Mouse (Mus musculus) olfactory bulb, adult 2 months (tissue): ENCODE data around the gene Kif13a. TPM values are rescaled to one million over a fixed set of nuclear protein-coding genes. Genes with fewer than 3 reads are reported as not detected.
A peak's percentile ranks its signal among the peaks of the same experiment; 100 is the strongest.

Source experiments
- H3K27ac ChIP-seq: fragments of 200-500 bp; 2 replicates; pipeline ENCODE4 v1.5.1; 2012; ENCODE audit warnings: low read depth, low read length; ENCODE audit not compliant: insufficient read depth
- H3K4me1 ChIP-seq: fragments of 200-500 bp; 2 replicates; pipeline ENCODE4 v1.6.1; 2012; ENCODE audit warnings: low read length; ENCODE audit not compliant: control insufficient read depth, insufficient read depth
- H3K4me3 ChIP-seq: fragments of 200-500 bp; 2 replicates; pipeline ENCODE4 v1.5.1; 2012; ENCODE audit warnings: mild to moderate bottlenecking, low read depth, low read length, moderate library complexity; ENCODE audit not compliant: insufficient read depth
- CTCF ChIP-seq: fragments of 200-500 bp; IDR thresholded peaks from 2 replicates; pipeline ENCODE4 v1.5.1; 2012; ENCODE audit warnings: low read depth, mild to moderate bottlenecking, low read length, moderate library complexity; ENCODE audit not compliant: insufficient read depth
- POLR2A ChIP-seq: fragments of 200-500 bp; IDR thresholded peaks from 2 replicates; pipeline ENCODE4 v1.6.1; 2012; ENCODE audit warnings: mild to moderate bottlenecking, low read depth, low read length, moderate library complexity; ENCODE audit not compliant: insufficient read depth
- WGBS: fragments of 180-500 bp; shearing (Covaris S2); methylation state at CpG from one replicate; pipeline ENCODE4 v1.1.7; 2018; 5-methylcytosine and 5-hydroxymethylcytosine counted together
- polyA plus RNA-seq: library from polyadenylated mRNA; stranded (reverse); fragments of >200 nt; gene quantifications from 2 replicates; pipeline ENCODE4 v1.2.4, GENCODE M21; 2012; ENCODE audit warnings: low replicate concordance; ENCODE audit not compliant: missing spikeins, insufficient read depth, insufficient read length

Gene Kif13a
- polyA plus RNA-seq, 1 experiment = not detected

DNA sequence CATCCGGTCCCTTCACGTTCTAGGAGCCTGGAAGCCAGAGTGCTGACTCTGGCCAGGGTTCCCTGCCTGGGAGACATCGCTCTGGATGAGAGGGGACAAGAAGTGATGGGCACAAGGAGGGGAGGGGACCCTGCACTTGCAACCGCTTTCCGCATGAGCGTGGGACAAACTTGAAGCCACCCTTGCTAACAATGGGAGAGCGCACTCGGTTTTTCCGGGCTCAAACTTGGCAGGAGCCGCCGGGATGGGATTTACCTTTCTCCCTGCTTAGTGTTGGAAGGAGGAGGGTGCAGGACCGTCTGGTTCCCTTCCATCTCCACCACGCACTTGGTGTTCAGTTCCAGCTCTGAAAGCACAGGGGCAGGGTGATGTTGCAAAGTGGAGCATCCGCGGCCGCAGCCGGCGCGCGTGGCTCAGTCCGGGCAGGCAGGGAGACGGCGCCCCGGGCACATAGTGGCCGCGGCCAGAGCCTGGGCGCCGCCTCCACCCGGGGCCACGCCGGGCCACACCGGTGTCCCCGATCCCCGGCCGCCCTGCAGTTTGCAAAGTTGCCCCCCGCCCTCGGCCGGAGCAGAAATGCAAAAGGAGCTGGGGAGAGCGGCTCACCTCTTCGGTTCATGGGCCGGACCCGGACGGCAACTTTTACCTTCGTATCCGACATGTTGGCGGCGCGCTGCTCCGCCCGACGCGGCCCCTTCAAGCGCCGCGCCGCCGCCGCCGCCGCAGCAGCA lies 541 bp downstream of the Kif13a start:
- 8% methylated on average over 60 of the region's 60 CpGs for WGBS
- H3K4me3 ChIP-seq = peak overlapping the region; percentile 89
- no peak for TF ChIP-seq POLR2A
- TF ChIP-seq CTCF = 0 out of 2 replicates have a peak, but pooled peaks have one; percentile 10
- no peak overlapping the region; the same call in 1 of the 2 replicates for H3K27ac ChIP-seq
- H3K4me1 ChIP-seq = peaks cover 10% of the 10 kb centered on the region

DNA sequence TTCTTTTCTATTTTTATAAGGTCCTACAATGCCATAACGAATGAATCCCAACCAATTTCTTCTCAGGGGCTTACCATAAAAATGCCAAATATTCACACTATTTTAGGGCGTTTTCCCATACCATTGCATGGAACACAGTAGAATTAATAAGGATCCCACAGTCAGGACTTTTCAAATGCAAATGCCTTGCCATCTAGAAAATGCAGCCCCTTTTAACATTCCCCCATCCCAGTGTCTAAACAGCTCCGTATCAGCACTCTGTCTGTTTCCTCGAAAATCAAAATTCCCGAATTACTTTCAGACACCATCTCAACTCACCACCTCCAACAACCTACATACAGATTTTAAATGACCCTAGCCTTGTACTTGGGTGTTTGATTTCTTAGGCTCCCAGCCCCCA lies 1.3 kb downstream of the Kif13a start:
- Histone ChIP-seq H3K4me3 (no peak overlapping the region), H3K27ac (no peak overlapping the region), H3K4me1 (peaks cover 10% of the 10 kb centered on the region)
- 30% methylated on average over 5 of the region's 5 CpGs for WGBS
- no peak for TF ChIP-seq POLR2A
- TF ChIP-seq CTCF = no peak

DNA sequence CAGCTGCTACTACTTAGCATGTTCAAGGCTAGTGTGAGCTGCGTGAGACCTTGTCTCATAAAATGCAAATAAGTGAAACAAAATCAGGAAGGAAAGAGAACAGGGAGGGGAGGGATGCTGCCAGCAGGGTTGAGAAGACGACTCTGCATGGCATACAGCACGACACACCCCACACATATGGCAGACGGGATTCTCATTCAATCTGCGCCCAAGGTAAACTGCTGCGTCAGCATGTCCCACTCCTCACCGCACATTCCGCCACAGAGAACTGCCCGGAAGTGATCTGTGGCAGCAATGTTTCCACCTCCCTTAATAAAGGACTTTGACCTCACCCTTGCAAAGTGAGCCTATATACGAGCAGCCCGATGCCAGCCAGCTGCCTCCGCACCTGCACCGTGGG lies 4.0 kb downstream of the Kif13a start:
- H3K27ac ChIP-seq = no peak overlapping the region

DNA sequence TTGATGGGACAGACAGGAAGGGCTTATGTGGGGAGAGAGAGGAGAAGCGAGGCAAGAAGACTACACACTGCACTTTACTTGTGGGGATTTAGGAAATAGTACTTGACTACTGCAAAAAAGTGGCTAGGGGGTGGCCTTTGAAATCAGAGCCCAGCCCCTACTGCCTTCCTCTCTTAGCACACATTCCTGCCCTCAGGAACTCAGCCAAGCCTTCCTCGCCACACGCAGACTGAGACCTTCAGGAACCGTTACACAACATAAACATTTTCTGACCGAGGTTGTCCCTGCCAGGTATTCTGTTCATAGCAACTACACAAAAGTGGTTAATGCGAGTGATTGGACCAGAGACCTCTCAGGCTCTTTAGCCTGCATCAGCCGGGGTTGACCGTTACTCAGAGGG lies 8.1 kb downstream of the Kif13a start:
- TF ChIP-seq POLR2A (no peak), CTCF (no peak)
- H3K4me3 ChIP-seq = no peak overlapping the region
- no peak overlapping the region for H3K27ac ChIP-seq
- 90% methylated on average over 8 of the region's 8 CpGs for WGBS
- no peaks in the 10 kb centered on the region; the same call in 1 of the 2 replicates for H3K4me1 ChIP-seq

More for the DNA sequence above, 4.0 kb downstream of the Kif13a start:
- WGBS = 95% methylated on average over 13 of the region's 13 CpGs
- no peak for TF ChIP-seq CTCF
- TF ChIP-seq POLR2A = no peak
- Histone ChIP-seq H3K4me1 (peaks cover 7% of the 10 kb centered on the region), H3K4me3 (no peak overlapping the region)

DNA sequence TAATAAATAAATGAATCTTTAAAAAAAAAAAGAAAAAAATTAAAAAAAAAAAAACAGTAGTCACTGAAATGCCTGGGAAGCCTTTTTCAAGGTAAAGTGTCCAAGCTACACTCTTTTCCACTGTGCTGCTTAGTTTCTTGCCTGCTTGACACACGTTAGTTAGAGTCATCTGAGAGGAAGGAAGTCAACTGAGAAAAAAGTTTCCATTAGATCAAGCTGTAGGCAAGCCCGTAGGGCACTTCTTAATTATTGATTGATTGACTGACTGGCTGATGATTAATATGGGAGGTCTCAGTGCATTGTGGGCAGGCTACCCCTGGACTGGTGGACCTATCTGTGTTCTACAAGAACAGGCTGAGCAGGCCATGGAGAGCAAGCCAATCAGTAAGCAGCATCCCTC lies 9.9 kb downstream of the Kif13a start:
- Histone ChIP-seq H3K4me1 (no peaks in the 10 kb centered on the region), H3K4me3 (no peak overlapping the region), H3K27ac (no peak overlapping the region)
- WGBS = 95% methylated on average over 2 of the region's 2 CpGs
- TF ChIP-seq CTCF = no peak
- no peak for TF ChIP-seq POLR2A

DNA sequence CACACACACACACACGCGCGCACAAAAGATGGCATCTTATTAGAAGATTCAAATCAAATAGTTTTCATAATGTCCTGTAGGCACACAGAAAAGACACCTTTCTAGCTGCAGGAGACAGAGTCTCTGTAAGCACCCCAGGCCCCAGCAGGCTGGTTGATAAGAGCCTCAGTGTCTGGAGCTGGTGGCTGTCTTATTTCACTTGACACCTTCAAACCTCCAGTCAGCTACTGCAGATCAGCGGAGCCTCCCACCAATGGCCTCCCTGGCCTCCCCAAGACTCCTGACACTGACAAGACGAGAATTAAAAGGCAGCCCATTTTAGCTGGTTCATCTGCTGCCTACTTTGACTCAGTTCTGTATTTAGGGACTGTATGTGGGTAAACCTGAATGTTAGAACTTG lies 11.2 kb downstream of the Kif13a start:
- no peak overlapping the region for H3K4me3 ChIP-seq
- WGBS = 98% methylated on average over 5 of the region's 5 CpGs
- no peaks in the 10 kb centered on the region for H3K4me1 ChIP-seq
- no peak overlapping the region for H3K27ac ChIP-seq
- no peak for TF ChIP-seq CTCF
- no peak for TF ChIP-seq POLR2A

DNA sequence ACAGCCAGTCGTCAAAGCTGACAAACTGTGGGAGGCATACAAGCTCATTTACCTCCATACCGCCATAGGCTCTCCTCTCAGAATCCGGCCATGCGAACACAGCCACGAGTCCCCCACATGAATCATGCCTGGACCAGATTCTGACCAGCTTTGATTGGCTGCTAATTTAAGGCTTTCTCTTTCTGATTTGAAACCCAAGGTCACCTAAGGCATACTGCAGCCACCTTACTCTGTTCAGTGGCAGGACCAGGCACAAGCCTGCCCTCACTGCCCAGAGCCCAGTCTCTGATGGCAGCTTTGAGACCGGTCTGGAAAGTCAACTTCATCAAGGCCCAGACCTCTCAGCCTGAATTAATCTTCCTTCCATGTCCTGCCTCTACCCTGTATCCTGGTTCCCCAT lies 17.7 kb downstream of the Kif13a start:
- TF ChIP-seq CTCF (no peak), POLR2A (no peak)
- H3K27ac ChIP-seq = no peak overlapping the region
- no peak overlapping the region for H3K4me3 ChIP-seq
- peaks cover 5% of the 10 kb centered on the region for H3K4me1 ChIP-seq
- WGBS = 73% methylated on average over 6 of the region's 6 CpGs

DNA sequence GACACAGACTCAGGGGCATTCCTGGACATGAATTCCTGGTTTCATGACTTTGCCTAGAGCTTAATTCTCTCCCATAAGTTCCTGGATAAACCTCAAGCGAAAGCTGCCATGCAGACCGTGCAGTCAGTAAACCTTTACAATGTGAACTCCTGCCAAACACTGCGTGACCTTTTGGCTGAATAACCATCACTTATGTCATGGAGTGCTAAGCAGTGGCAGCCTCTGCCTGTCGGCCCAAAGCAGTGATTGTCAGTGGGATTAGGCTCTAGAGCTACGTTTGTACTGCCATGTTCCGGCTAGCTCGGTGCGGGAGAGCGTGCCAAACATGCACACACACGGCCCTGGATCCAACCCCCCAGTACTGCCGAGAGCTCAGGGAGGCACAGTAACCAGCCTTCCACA lies 18.6 kb downstream of the Kif13a start:
- no peak overlapping the region for H3K27ac ChIP-seq
- H3K4me3 ChIP-seq = no peak overlapping the region
- WGBS = 65% methylated on average over 11 of the region's 11 CpGs
- TF ChIP-seq POLR2A (no peak), CTCF (no peak)
- H3K4me1 ChIP-seq = peaks cover 5% of the 10 kb centered on the region

DNA sequence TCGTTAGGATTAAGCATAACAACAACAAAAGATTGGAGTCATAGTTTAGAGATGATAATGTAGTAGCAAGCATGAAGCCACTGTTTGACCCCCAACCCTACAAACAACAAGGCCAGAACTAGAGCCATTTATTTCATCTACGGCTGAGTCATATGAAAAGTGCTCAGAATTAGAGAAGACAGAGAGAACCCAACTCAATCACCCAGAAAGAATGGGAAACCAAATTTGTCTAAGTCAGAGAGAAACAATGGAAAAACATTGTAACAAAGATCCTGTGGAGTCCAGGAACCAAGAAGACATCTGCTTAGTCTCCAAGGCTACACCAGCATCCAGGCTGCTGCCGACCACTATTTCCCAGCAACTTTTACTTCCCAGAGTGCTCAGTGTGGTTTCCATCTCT lies 19.7 kb downstream of the Kif13a start:
- Histone ChIP-seq H3K27ac (no peak overlapping the region), H3K4me1 (peaks cover 5% of the 10 kb centered on the region), H3K4me3 (no peak overlapping the region)
- 90% methylated on average over 3 of the region's 3 CpGs for WGBS
- TF ChIP-seq CTCF = no peak
- no peak for TF ChIP-seq POLR2A
